Mouse (Mus musculus) myocyte (in vitro differentiated cells): ENCODE data around the gene Lrrc10b.

ENCODE experiments used
- CEBPB ChIP-seq: IDR thresholded peaks from 2 replicates; pipeline ENCODE4 v1.6.1; 2011; ENCODE audit warnings: mild to moderate bottlenecking, moderate library complexity; ENCODE audit not compliant: poor library complexity, insufficient read depth, severe bottlenecking
- MAX ChIP-seq: IDR thresholded peaks from one replicate; pipeline ENCODE4 v1.6.1; 2011; ENCODE audit warnings: low read depth, mild to moderate bottlenecking, control low read depth
- POLR2A ChIP-seq: IDR thresholded peaks from one replicate; pipeline ENCODE4 v1.6.1; 2011; ENCODE audit warnings: low read depth, mild to moderate bottlenecking, control low read depth, moderate library complexity; ENCODE audit not compliant: insufficient read length
- POLR2AphosphoS2 ChIP-seq: IDR thresholded peaks from one replicate; pipeline ENCODE4 v1.6.1; 2011; ENCODE audit warnings: low read depth, control low read depth; ENCODE audit not compliant: insufficient read length
- SRF ChIP-seq: IDR thresholded peaks from one replicate; pipeline ENCODE4 v1.6.1; 2011; ENCODE audit warnings: low read depth; ENCODE audit not compliant: control insufficient read depth, insufficient read length

DNA sequence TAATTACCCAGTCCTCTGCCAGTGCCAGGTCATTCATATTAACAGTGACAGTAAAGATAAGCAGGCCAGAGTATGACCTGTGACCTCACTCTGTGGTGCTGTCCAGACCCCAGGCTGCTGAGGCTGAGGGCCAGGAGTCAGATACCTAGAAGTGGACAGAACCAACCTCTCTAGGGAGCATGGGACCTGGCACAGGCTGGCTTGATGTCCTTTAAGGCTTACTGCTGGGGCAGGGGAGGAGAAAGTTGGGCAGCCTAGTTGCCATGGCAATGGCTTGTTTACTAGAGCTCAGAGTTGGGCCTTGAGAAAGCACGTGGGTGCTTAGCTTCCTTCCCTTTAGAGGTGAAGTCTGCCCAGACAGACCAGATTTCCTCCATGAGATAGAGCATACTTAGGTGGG, 20.5 kb downstream of the Lrrc10b start:
- no peak for TF ChIP-seq POLR2AphosphoS2
- TF ChIP-seq SRF, result no peak
- TF ChIP-seq POLR2A, result no peak
- TF ChIP-seq CEBPB, result no peak
- no peak for TF ChIP-seq MAX
